Mouse (Mus musculus) megakaryocyte-erythroid progenitor cell, adult 5-6 weeks (primary cell): ENCODE measurements around the gene Pagr1a. TPM values are rescaled to one million over a fixed set of nuclear protein-coding genes. Genes with fewer than 3 reads are reported as not detected.

Source experiments
- ATAC-seq: replicated peaks from 2 replicates; pipeline ENCODE4 v1.8.0; 2016; ENCODE audit warnings: mild to moderate bottlenecking, inconsistent platforms; ENCODE audit not compliant: severe bottlenecking, poor library complexity, low FRiP score, low TSS enrichment
- total RNA-seq, 2 experiments: library from RNA; stranded (forward) in 1 of 2; stranded (reverse) in 1 of 2; fragments of 200-1000, 215-1000 nt in 1 of 2; fragments of >200 nt in 1 of 2; fragmentation: Nextera tagmentation in 1 of 2; gene quantifications; 2 replicates each; pipeline ENCODE4 v1.2.3; 2014 to 2017

The Pagr1a gene
- total RNA-seq, 2 experiments from 2014 or later = 24.5 to 62.5 TPM

DNA sequence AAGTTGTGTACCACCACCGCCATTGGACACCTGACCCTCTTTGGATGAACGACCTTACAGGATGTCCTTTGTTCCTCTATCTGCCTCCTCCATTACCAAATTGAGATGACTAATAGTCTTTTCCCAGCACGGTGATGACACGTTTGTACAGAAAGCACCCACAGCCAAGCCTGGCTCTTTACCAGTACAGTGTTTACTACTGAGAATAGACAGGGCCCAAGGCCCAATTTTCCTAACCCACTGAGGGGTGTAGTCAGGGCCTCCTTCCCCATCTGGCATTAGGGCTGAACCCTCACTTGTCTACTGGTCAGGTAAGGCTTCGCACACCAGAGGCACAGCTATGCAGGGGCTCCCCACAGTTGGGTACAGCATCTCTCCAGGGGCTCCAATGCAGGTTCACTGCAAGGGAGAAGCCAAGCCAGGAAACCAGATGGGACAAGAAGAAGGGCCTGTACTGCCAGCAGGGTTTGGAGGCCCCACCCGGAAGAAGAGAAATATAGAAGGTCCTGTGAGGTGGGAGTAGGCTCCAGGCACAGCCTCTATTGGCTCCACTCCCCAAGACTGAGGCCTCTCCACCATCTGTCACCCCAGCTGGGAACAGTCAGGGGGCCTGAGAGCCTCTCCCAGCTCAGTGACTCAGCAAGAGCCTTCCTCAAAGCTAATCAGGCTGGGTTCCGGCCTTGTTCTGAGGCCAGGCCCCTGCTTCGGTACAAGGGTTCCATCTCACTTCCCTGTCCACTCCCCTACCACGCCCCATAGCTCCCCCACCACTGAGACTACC is 8.7 kb downstream of the Pagr1a start:
- peak; percentile 82 for ATAC-seq

DNA sequence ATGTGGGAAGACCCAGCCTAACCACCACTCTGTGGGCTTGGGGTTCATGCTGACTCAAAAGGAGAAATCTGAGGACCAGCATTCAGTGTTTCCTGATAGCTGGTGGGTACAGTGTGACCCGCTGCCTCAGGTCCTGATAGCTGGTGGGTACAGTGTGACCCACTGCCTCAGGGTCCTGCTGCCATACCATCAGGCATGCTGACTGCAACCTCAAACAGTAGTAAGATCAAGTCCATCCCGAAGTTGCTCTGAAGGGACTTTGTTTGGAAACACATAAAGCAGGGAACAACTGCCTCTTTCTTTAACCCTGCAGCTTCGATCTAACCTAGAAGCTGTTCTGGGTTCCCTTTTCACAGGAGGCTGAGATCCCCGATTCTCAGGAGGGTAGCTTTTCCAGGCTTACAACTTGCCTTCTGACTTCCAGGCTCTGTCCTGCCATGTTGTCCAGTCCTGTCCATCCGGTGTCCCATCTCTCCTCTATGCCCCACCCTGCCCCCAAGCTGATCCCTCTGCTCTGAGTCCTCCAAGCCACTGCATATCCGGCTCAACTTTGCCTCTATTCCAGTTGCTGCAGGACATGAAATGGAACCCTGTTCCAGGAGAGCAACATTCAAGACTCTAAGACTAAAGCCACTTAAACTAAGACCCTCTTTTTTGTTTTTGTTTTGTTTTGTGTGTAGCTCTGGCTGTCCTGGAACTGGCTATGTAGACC is 9.7 kb downstream of the Pagr1a start:
- ATAC-seq = no peak

DNA sequence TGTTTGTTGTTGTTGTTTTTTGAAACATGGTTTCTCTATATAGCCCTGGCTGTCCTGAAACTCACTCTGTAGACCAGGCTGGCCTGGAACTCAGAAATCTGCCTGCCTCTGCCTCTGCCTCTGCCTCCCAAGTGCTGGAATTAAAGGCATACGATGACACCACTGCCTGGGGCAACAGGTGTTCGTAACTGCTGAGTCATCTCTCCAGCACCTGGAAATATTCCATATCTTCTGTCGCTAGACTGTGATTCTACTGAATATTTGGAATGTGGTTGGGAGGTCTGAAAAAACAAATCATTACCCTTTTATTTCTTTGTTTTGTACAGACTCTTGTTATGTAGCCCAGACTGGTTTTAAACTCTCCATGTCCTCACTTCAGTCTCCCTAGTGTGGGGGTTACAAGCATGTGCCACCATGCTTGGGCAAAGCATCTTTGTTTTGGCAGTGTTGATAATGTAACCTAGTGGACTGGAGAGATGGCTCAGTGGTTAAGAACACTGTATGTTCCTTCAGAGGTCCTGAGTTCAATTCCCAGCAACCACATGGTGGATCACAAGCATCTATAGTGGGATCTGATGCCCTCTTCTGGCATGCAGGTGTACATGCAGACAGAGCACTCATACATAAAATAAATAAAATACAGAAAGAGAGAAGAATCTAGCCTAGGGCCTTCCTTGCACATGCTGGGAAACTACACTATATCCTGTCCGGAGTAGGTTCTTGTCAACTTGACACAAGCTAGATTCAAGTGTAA is 12.9 kb downstream of the Pagr1a start:
- ATAC-seq = no peak

DNA sequence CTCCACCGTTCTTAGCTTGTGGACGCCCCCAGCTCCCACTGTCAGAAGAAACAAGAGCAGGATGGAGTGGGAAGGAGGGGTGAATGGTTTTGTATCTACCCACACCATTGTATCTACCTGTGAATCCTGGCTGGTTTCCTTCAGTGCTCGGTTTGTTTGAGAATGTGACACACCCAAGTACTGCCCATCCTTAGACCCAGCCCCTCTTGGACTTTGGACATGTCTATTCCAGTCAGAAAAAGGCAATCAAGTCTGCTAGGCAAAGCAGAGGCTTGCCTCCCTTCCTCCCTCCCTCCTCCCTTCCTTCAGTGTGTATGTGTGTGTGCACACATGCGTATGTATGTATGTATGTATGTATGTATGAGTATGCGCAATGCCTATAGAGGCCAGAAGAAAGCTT is 13.5 kb downstream of the Pagr1a start:
- no peak for ATAC-seq

DNA sequence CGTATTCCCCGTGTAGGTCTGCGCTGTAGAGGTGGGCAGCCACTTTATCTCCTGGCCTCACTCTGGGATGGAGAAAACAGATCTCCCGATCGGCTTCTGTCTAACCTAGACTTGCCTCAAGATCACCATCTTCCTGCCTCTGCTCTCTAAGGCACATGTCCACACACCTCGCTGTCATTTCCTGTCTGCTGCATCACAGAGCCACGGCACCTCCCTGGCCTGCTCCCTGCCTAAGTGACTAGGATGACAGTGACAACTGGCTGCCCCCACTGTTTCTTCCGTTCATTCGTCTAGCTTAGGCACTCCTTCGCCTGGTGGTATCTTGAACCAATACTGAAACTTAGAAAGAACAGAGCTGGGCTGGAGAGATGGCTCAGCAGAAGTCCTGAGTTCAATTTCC is 17.6 kb downstream of the Pagr1a start:
- ATAC-seq = no peak

DNA sequence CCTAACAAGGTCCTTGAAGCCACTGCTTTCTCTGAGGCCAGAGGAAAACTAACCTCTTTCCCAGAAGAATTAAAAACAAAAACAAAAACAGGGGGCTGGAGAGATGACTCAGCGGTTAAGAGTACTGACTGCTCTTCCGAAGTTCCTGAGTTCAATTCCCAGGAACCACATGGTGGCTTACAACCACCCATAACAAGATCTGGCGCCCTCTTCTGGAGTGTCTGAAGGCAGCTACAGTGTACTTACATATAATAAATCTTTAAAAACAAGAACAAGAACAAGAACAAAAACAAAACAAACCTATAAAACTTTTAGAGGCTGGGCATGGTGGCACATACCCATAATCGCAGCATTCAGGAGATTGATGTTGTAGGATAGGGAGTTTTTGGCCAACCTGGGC is 20.7 kb downstream of the Pagr1a start:
- ATAC-seq = no peak

DNA sequence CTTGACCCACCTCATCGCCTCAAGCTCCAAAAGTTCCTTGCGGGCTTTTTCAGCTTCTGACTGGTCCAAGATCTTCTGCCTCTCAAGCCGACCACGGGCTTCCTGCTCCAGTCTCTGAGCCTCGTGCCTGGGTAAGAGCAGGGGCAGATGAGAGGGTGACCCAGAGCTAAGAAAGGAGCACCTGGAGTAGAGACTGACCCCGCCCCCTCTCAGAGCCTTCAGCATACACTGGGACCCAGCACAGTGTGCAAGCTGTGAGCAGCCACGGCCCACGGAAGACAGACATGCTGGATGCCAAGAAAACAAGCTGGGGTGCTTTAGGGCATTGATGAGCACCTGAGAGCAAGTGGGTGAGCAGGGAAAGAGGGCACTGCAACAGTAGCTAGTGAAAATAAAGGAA is 28.3 kb downstream of the Pagr1a start:
- no peak for ATAC-seq

DNA sequence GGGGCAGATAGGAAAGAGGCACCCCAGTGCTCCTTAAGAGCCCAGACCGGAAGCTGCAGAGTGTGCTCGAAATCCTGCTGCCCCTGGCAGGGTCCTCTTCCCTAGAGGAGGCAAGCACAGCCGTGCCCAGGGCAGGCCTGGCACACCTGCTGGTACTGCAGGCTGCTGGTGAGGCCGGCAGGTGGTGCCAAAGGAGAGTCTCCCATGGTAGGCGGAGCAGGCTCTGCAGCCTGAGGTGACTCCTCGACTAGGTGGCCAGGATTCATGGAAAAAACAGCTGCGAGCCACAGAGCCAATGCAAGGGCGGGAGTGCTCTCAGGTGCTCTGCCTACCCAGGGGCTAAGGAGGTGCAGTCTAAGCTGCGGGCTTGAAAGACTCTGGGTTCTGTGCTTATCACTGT is 30.8 kb downstream of the Pagr1a start:
- 0 out of 2 replicates have a peak, but pooled peaks have one; percentile 47 for ATAC-seq

DNA sequence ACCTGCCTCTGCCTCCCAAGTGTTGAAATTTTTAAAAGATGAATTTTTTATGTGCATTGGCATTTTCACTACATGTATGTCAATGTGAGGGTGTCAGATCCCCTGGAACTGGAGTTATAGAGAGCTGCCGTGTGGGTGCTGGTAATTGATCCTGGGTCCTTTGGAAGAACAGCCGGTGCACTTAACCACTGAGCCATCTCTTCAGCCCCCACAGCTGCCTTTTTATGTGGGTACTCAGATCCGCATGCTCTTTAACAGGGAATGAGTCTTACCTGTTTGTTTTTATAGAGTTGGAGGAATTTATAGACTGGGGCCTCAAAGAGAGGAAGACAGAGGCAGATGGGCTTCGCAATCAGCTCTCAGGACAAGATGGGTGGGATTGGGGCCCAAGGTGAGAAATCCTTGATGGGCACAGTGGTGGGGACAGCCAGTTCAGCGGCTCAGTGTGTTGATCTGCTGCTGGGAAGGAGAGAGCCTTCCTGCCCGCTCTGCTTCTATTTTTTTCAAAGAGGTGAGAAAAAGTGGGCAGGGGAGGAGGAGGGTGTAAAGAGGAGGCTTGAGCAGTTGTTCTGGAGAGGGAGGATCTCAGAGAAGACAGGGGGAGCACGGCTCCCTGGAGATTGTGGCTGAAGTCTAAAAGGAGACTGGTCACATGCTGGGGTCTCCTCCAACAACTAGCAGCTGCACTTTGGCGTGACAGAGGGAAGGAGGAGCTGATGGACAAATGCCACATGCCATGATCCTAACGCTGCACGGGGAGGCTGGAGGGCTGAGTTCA is 32.3 kb downstream of the Pagr1a start:
- no peak for ATAC-seq

DNA sequence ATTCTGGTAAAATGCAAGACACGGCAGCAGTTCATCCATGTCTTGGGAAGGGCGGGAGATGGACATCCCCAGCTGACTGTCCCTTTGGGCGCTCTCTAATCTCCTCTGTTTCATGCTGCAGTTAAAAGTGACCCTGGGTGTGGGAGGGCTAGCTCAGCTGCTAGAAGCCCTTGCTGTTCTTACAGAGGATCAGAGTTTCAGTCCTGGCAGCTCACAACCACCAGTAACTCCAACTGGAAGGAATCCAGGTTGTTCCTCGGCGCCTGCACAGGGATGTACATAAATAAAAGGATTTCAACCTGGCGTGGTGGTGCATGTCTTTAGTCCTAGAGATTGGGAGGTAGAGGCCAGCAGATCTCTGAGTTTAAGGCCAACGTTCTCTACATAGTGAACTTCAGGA is 34.0 kb downstream of the Pagr1a start:
- no peak for ATAC-seq

DNA sequence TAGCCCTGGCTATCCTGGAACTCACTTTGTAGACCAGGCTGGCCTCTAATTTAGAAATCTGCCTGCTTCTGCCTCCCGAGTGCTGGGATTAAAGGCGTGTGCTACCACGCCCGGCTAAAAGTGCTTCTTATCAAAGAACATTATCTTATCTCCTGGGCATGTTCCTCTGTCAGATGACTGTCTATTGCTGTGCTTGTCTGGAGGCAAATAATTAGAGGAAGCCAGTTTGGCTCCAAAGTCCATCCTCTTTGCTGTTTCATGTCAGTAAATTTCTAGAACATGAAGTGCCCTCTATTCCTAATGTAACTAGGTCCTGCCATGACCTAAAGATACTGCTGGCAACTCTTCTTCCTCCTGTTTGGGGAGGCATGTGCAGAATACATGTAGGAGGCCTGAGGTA is 35.1 kb downstream of the Pagr1a start:
- no peak for ATAC-seq

DNA sequence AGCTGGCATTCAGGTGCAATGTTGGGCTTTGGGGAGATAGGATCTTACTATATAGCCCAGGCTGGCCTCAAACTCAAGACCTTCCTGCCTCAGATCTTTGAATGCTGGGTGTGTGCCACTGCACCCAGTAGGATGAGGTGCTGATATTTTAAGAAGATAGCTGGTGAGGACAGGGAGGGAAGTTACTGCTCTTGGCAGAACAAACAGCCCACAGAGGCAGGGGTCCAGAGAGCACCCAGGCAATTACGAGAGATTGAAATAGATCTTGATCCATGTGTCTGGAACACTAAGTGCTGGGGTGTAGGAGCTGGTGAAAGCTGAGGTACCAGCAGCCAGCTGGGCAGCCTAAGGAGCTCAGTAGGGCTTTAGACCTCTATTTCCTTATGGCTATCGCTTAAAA is 35.6 kb downstream of the Pagr1a start:
- ATAC-seq = no peak

DNA sequence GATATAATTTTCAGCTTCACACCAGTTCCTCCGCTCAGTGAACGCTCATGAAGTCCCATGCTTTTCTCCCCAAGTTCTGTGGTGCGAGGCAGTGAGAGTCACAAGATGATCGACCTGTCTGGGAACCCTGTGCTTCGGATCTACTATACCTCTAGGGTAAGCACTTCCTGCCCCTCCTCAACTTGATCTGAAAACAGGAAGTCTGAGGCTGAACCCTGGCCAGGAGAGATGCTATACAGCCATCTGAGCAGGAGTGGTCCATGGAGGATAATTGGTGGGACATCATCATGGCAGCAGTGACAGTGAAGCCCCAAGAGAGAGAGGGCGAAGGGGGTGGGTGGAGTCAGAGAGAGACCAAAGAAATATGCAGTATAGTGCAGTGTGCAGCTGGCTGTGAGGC is 38.3 kb downstream of the Pagr1a start:
- no peak for ATAC-seq

DNA sequence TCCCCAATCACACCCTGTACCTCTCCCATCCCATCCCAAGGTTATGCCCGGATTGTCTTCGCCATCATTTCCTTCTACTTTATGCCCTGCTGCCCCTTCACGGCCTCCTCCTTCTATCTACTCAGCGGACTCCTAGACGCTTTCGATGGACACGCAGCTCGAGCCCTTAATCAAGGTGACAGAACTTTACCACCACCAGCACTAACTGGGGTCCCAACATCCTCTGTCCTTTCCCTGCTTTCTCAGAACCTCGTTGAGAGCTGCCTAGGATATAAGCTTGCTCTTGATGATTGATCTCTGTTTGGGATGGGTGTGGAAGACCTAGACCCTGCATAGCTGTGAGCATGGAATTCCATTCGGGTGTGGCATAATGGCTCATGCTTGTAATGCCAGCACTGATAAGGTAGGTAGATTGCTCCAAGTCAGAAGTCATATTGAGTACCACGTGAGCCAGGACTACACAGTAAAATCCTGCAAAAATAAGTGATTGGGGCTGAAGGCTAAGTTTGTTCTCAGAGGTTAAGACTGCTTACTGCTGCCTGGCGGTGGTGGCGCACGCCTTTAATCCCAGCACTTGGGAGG is 40.2 kb downstream of the Pagr1a start:
- ATAC-seq = no peak

DNA sequence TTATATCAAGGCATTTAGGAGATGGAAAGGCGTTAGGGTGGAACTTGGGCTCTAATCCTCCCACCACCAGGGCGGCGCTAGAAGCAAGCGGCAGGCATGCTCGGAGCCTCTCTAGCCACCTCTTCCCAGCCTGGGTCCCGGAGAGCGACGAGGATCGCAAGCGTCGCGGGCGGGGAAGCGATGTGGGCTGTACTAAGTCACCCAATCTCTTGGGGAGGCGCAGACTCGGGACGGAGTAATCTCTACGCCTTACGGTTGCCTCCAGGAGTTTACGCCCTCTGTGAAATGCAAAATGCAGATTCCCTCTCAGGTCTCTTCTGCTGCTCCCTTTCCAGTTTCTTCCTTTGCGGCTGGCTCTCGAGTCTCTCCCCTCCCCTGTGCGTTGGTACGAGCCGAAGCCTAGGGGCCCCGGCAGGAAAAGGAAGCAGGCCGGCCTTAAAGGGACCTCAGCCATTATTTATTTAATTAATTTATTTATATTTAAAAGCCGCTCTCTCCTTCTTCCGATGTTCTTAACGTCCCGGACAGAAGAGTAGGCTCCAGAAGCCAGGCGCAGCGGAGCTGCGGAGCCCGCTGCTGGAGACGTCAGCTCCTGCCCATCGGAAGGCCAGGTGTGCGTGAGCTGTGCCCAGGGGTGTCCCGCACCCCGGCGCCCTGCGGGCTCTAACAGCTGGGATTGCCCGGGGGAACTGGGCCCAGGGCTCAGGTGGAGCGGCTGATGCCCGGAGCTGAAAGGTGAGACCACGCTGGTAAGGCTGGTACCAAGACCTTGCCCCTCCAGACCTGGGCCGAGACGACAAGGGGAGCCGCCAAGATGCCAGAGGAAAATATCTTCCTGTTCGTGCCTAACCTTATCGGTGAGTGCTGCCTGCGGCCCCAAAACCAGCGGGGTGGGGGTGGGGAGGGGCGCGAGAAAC is 40.9 kb downstream of the Pagr1a start, which contains the start of gene Cdiptos:
Gene Cdiptos, minus strand, starts transcription at position 149 of the 917 bp plus-strand sequence.
- ATAC-seq = peak; percentile 95

DNA sequence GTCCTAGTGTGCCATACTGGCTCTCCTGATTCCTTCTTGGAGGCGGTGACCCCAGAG is 41.4 kb downstream of the Pagr1a start, which contains the start of gene Cdipt:
Gene Cdipt, plus strand, starts transcription at position 22 of the 57 bp plus-strand sequence.
- no peak for ATAC-seq

DNA sequence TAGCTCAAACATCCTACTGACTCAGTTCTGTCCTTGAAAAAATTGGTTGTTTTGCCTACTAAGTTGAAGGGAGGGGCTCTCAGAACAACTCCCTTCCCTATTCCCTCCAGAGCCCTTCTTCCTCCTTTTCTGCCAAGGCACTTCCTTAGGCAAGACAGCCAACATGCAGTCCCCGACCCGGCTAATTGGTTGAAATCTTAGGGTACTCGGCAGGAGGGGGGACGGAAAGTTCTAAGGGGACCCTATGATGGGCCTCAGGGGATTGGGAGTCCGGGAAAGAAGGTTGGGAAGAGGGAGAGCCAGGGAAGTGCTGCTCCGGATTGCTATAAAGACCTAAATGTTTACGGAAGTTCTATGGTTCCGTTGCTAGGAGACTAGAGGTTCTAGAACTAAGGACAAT is 41.7 kb downstream of the Pagr1a start:
- ATAC-seq = no peak

DNA sequence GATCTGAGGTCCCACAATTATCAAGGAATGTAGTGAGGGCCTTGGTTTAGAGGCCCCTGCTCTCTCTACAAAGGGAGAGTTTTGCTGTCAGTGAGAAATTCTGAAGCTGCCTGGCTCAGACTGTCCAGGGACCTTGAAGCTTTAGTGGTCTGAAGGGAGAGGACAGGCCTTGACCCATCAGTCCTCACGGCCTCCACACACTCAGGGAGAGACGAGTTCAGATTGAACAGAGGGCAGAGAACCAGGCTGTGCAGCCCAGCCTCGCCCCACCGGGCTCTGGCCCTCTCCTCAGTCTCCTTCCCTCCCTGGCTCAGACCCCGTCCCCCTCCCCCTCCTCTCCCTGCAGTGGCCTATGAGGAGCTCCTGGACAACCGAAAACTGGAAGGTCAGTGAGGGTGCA is 49.8 kb downstream of the Pagr1a start:
- ATAC-seq = no peak

DNA sequence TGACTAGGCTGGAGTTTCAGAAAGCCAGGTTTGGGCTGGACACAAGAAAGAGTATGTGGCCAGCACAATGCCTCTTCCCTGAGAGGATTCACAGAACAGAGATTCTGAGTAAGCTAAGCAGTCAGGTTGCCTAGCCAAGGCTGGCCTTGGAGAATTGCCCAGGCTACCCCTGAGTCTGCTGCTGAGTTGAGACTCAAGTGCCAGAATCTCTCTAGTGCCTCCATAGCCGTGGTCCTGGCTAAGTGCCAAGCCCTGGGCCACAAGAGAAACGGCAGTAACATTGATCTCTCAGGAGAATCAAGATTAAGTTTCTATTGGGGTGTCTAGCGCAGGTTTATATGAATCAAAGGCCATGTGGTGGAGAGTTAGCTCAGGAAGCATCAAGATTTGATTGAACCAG is 51.6 kb downstream of the Pagr1a start:
- ATAC-seq = 0 out of 2 replicates have a peak, but pooled peaks have one; percentile 28
